Mouse (Mus musculus): ENCODE measurements around the gene Samd4b.

Samd4b gene

GRCm38 (mm10) chr7:28440739-28441138 is 157.2 kb downstream of the Samd4b start:
- ChIA-PET CTCF (interaction anchor here (0.5 to 1.9 kb wide), 13 partner anchors 10 to 287 kb away, joined by 3 to 5 read pairs (median 3); no protein-coding TSS in a partner anchor), POLR2A (interaction anchor here in 3 of 4 experiments (0.6 to 1.5 kb wide), 15 partner anchors 25 to 372 kb away, joined by 3 to 5 read pairs (median 3); partner anchors contain the start of genes Pak4 (in 2 of the 3), Samd4b (in 2 of the 3), Med29 (in 1 of the 3) and Mrps12 (in 1 of the 3))

GRCm38 (mm10) chr7:28438771-28439170 is 159.2 kb downstream of the Samd4b start:
- ChIA-PET POLR2A (interaction anchor here (0.6 to 3.8 kb wide), 14 partner anchors 8 to 815 kb away, joined by 3 to 51 read pairs (median 6); partner anchors contain the start of genes Med29 (in 1 of the 4), Paf1 (in 1 of the 4), Pak4 (in 1 of the 4) and Samd4b (in 1 of the 4)), CTCF (interaction anchor here (0.6 to 2.7 kb wide), 8 partner anchors 54 to 423 kb away, joined by 3 to 17 read pairs (median 6); partner anchors contain the start of genes Pak4 (in 1 of the 4) and Samd4b (in 1 of the 4))

GRCm38 (mm10) chr7:28437964-28438363 is 160.0 kb downstream of the Samd4b start:
- ChIA-PET CTCF (interaction anchor here (0.5 to 3.4 kb wide), 31 partner anchors 8 to 557 kb away, joined by 3 to 33 read pairs (median 5); partner anchors contain the start of genes Pak4 (in 2 of the 4), Samd4b (in 2 of the 4), Fbxo17 (in 1 of the 4) and Med29 (in 1 of the 4)), POLR2A (interaction anchor here in 3 of 4 experiments (0.6 to 3.9 kb wide), 45 partner anchors 9 to 773 kb away, joined by 3 to 51 read pairs (median 6); partner anchors contain the start of genes Rps16 (in 3 of the 3), Med29 (in 2 of the 3), Paf1 (in 2 of the 3) and Pak4 (in 2 of the 3))

- ChIA-PET POLR2A (interaction anchor here (0.6 to 3.9 kb wide), 71 partner anchors 9 to 545 kb away, joined by 3 to 51 read pairs (median 4); partner anchors contain the start of genes Pak4 (in 3 of the 4), Rps16 (in 3 of the 4), Samd4b (in 3 of the 4) and Med29 (in 2 of the 4)), CTCF (interaction anchor here (0.5 to 3.4 kb wide), 65 partner anchors 9 to 602 kb away, joined by 3 to 33 read pairs (median 4); partner anchors contain the start of genes Pak4 (in 2 of the 4), Samd4b (in 2 of the 4), Ech1 (in 1 of the 4) and Eid2b (in 1 of the 4))
These were observed 160.9 kb downstream of the Samd4b start, which contains the start of gene Gmfg for GRCm38 (mm10) chr7:28436932-28437570. Gene Gmfg (plus strand): TSS chr7:28437447.

GRCm38 (mm10) chr7:28436271-28436904 is 161.6 kb downstream of the Samd4b start:
- POLR2A ChIA-PET = interaction anchor here (0.6 to 3.9 kb wide), 72 partner anchors 8 to 545 kb away, joined by 3 to 51 read pairs (median 4); partner anchors contain the start of genes Med29 (in 3 of the 4), Mrps12 (in 3 of the 4), Paf1 (in 3 of the 4) and Pak4 (in 3 of the 4)
- CTCF ChIA-PET = interaction anchor here (0.5 to 3.4 kb wide), 47 partner anchors 8 to 792 kb away, joined by 3 to 33 read pairs (median 5); partner anchors contain the start of genes Eid2b (in 1 of the 4), Fbxo17 (in 1 of the 4), Med29 (in 1 of the 4) and Mrps12 (in 1 of the 4)

- ChIA-PET POLR2A (interaction anchor here (0.6 to 3.9 kb wide), 44 partner anchors 8 to 546 kb away, joined by 3 to 51 read pairs (median 6); partner anchors contain the start of genes Med29 (in 3 of the 4), Mrps12 (in 3 of the 4), Paf1 (in 3 of the 4) and Pak4 (in 3 of the 4)), CTCF (interaction anchor here in 3 of 4 experiments (0.6 to 3.4 kb wide), 17 partner anchors 10 to 375 kb away, joined by 3 to 33 read pairs (median 5); partner anchors contain the start of genes Med29 (in 1 of the 3), Paf1 (in 1 of the 3) and Sars2 (in 1 of the 3))
These were observed 162.2 kb downstream of the Samd4b start for GRCm38 (mm10) chr7:28435660-28436259.

GRCm38 (mm10) chr7:28432252-28432651 is 165.7 kb downstream of the Samd4b start:
- ChIA-PET CTCF (interaction anchor here in 1 of 4 experiments (0.7 kb wide), 1 partner anchor 281 kb away, joined by 3 read pairs; no protein-coding TSS in a partner anchor), POLR2A (interaction anchor here in 2 of 4 experiments (0.5 to 1.9 kb wide), 4 partner anchors 16 to 165 kb away, joined by 3 to 7 read pairs (median 4); partner anchors contain the start of genes Med29 (in 2 of the 2) and Paf1 (in 2 of the 2))

GRCm38 (mm10) chr7:28430512-28430911 is 167.4 kb downstream of the Samd4b start:
- POLR2A ChIA-PET = interaction anchor here in 1 of 4 experiments (0.5 to 1.0 kb wide), 3 partner anchors 37 to 561 kb away, joined by 3 read pairs; no protein-coding TSS in a partner anchor

GRCm38 (mm10) chr7:28427738-28428137 is 170.2 kb downstream of the Samd4b start:
- ChIA-PET POLR2A (interaction anchor here in 2 of 4 experiments (1.0 to 1.9 kb wide), 6 partner anchors 8 to 352 kb away, joined by 3 to 8 read pairs (median 4); partner anchors contain the start of genes Gmfg (in 1 of the 2), Med29 (in 1 of the 2), Paf1 (in 1 of the 2) and Rps16 (in 1 of the 2)), CTCF (interaction anchor here in 1 of 4 experiments (1.3 kb wide), 1 partner anchor 9 kb away, joined by 6 read pairs; the partner anchor contains the start of gene Gmfg)

More at GRCm38 (mm10) chr7:28430512-28430911, 167.4 kb downstream of the Samd4b start:
- CTCF ChIA-PET = no interaction called here

GRCm38 (mm10) chr7:28423018-28423417 is 174.9 kb downstream of the Samd4b start:
- CTCF ChIA-PET = interaction anchor here in 1 of 4 experiments (1.2 kb wide), 1 partner anchor 14 kb away, joined by 5 read pairs; the partner anchor contains the start of gene Gmfg

GRCm38 (mm10) chr7:28419416-28419815 is 178.5 kb downstream of the Samd4b start:
- ChIA-PET POLR2A (interaction anchor here in 2 of 4 experiments (1.1 to 1.9 kb wide), 4 partner anchors 14 to 192 kb away, joined by 3 to 5 read pairs (median 4); partner anchors contain the start of genes Gmfg (in 1 of the 2) and Supt5 (in 1 of the 2)), CTCF (no interaction called here)

More at GRCm38 (mm10) chr7:28423018-28423417, 174.9 kb downstream of the Samd4b start:
- POLR2A ChIA-PET = interaction anchor here in 2 of 4 experiments (0.6 to 1.8 kb wide), 6 partner anchors 13 to 1221 kb away, joined by 3 to 5 read pairs (median 3); partner anchors contain the start of genes Med29 (in 1 of the 2) and Paf1 (in 1 of the 2)

GRCm38 (mm10) chr7:28418096-28418670 is 179.8 kb downstream of the Samd4b start:
- POLR2A ChIA-PET = interaction anchor here in 3 of 4 experiments (0.6 to 1.9 kb wide), 8 partner anchors 13 to 475 kb away, joined by 3 to 7 read pairs (median 3); partner anchors contain the start of genes Med29 (in 2 of the 3), Paf1 (in 2 of the 3) and Gmfg (in 1 of the 3)
- CTCF ChIA-PET = interaction anchor here in 2 of 4 experiments (0.6 to 1.7 kb wide), 3 partner anchors 18 to 226 kb away, joined by 3 to 5 read pairs (median 3); partner anchors contain the start of genes Gmfg (in 1 of the 2), Med29 (in 1 of the 2) and Paf1 (in 1 of the 2)

- POLR2A ChIA-PET = interaction anchor here in 3 of 4 experiments (1.0 to 1.9 kb wide), 6 partner anchors 12 to 67 kb away, joined by 3 to 7 read pairs (median 6); partner anchors contain the start of genes Gmfg (in 1 of the 3), Med29 (in 1 of the 3), Paf1 (in 1 of the 3) and Rps16 (in 1 of the 3)
- CTCF ChIA-PET = interaction anchor here in 1 of 4 experiments (1.0 to 1.7 kb wide), 2 partner anchors 19 to 25 kb away, joined by 3 to 5 read pairs; partner anchors contain the start of genes Gmfg, Med29 and Paf1
These were observed 180.6 kb downstream of the Samd4b start for GRCm38 (mm10) chr7:28417368-28417767.

- ChIA-PET CTCF (interaction anchor here in 3 of 4 experiments (0.6 to 1.5 kb wide), 3 partner anchors 28 to 367 kb away, joined by 3 read pairs; partner anchors contain the start of genes Mrps12 (in 1 of the 3) and Sars2 (in 1 of the 3)), POLR2A (interaction anchor here in 3 of 4 experiments (0.8 to 2.2 kb wide), 6 partner anchors 11 to 21 kb away, joined by 3 to 12 read pairs (median 3); partner anchors contain the start of genes Med29 (in 2 of the 3) and Paf1 (in 2 of the 3))
These were observed 185.1 kb downstream of the Samd4b start for GRCm38 (mm10) chr7:28412826-28413225.

- ChIA-PET POLR2A (interaction anchor here in 3 of 4 experiments (0.6 to 7.8 kb wide), 5 partner anchors 14 to 1486 kb away, joined by 3 to 47 read pairs (median 3); partner anchors contain the start of genes Med29 (in 2 of the 3) and Paf1 (in 2 of the 3)), CTCF (no interaction called here)
These were observed 187.0 kb downstream of the Samd4b start for GRCm38 (mm10) chr7:28410841-28411475.
